Mouse (Mus musculus): Measurements from ENCODE around the gene Tent4b. TPM values are rescaled to one million over a fixed set of nuclear protein-coding genes. Genes with fewer than 3 reads are reported as not detected.

The Tent4b gene
- polyA plus RNA-seq (2014; fragmentation: Nextera tagmentation; extraction: Ambion mirVana) = 12.6 and 12.7 TPM in 2 replicates

GRCm38 (mm10) chr8:88198945-88199571 is at the start of gene Tent4b:
Gene Tent4b (plus strand): TSS chr8:88199213.
- Histone ChIP-seq H3K9ac (ENCODE audit: low read length) (peak within 1 kb of the TSS; percentile 73), H3K4me3 (ENCODE audit: low read depth, low read length) (peak within 1 kb of the TSS; percentile 84), H3K4me1 (replicated peaks; ENCODE audit: control insufficient read depth, insufficient read depth, low read length) (peaks cover 29% of the 10 kb centered on the region), H3K36me3 (ENCODE audit: control insufficient read depth, insufficient read depth, low read length) (0 out of 2 replicates have a peak, but pooled peaks cover 3% of the 10 kb centered on the region), H3K27ac (ENCODE audit: low read depth) (peak within 1 kb of the TSS; percentile 92), H3K4me2 (ENCODE audit: low read length) (peak within 1 kb of the TSS; percentile 88), H3K9me3 (ENCODE audit: control insufficient read depth, low read length) (no peaks in the 10 kb centered on the region), H3K27me3 (replicated peaks; ENCODE audit: control insufficient read depth, insufficient read depth, low read length) (no peaks in the 10 kb centered on the region)
- ATAC-seq (replicated peaks; ENCODE audit: low FRiP score, low TSS enrichment, low read depth) = peak; percentile 95
- peak; percentile 97 for DNase-seq (ENCODE audit: low spot score)
- WGBS = under 1% methylated on average over 81 of the region's 97 CpGs

DNA sequence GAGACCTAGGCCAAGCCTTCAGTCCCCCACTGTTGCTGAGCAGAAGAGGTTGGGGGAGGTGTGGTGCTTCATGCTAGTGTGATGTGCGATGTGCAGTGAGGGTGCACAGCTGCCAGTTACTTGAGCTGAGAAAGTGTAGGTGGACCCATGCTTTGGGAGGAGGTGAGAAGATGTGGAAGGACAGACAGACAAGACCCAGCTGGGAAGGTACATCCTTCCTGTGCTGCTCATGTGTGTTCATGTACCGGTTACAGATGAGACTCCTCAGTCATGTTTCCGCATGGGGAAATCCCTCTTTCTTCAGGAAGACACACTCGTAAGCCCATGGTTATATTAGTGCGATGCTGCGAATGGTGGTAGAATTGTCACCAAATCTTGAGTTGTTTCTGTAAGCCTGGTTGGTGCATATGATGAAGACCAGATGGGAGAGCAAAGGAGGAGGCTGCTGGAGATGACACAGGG is 48.1 kb upstream of the Tent4b start:
- H3K4me1 ChIP-seq (replicated peaks; ENCODE audit: control insufficient read depth, insufficient read depth, low read length) = no peaks in the 10 kb centered on the region
- WGBS = 89% methylated on average over 6 of the region's 6 CpGs
- DNase-seq (ENCODE audit: low spot score) = no peak
- H3K27me3 ChIP-seq (replicated peaks; ENCODE audit: control insufficient read depth, insufficient read depth, low read length) = no peaks in the 10 kb centered on the region
- H3K4me3 ChIP-seq (ENCODE audit: low read depth, low read length) = no peak overlapping the region
- H3K9me3 ChIP-seq (ENCODE audit: control insufficient read depth, low read length) = no peaks in the 10 kb centered on the region
- no peak for ATAC-seq (replicated peaks; ENCODE audit: low FRiP score, low TSS enrichment, low read depth)
- peaks cover 84% of the 10 kb centered on the region for H3K36me3 ChIP-seq (ENCODE audit: control insufficient read depth, insufficient read depth, low read length)
- no peak overlapping the region for H3K4me2 ChIP-seq (ENCODE audit: low read length)
- no peak overlapping the region for H3K9ac ChIP-seq (ENCODE audit: low read length)
- no peak overlapping the region for H3K27ac ChIP-seq (ENCODE audit: low read depth)

DNA sequence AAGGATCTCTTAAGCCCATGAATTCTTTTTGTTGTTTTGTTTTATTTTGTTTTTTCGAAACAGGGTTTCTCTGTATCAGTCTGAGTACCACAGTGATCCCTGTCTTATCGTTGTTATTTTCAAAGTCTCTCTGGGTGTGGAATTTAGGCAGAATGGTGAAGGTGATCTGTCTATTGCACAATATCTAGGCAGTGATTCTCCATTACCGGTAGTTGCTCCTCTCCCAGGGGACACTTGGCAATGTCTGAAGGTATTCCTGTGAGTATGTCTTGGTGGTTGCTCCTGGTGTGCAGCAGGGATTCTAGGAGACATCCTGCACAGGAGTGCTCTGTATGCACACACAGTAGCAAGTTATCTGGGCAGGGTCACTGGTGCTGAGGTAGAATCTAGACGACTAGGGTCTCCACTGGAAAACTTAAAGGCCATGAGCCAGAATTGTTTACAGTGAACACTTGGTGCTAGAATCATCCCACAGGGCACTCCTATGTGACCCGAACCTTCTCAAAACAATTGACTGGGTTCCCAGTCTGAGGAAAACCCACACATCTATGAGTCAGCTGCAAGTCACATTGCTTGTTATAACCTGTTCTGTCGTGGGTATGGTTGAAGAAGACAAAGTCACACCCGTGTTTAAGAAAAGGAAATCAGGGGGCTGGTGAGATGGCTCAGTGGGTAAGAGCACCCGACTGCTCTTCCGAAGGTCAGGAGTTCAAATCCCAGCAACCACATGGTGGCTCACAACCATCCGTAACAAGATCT is 38.6 kb upstream of the Tent4b start:
- ATAC-seq (replicated peaks; ENCODE audit: low FRiP score, low TSS enrichment, low read depth) (no peak), DNase-seq (ENCODE audit: low spot score) (no peak)
- 89% methylated on average over 10 of the region's 10 CpGs for WGBS
- no peak overlapping the region for H3K27ac ChIP-seq (ENCODE audit: low read depth)
- H3K4me2 ChIP-seq (ENCODE audit: low read length) = no peak overlapping the region
- no peaks in the 10 kb centered on the region for H3K27me3 ChIP-seq (replicated peaks; ENCODE audit: control insufficient read depth, insufficient read depth, low read length)
- H3K9ac ChIP-seq (ENCODE audit: low read length) = no peak overlapping the region
- H3K36me3 ChIP-seq (ENCODE audit: control insufficient read depth, insufficient read depth, low read length) = peaks cover 87% of the 10 kb centered on the region
- H3K4me1 ChIP-seq (replicated peaks; ENCODE audit: control insufficient read depth, insufficient read depth, low read length) = no peaks in the 10 kb centered on the region
- no peak overlapping the region for H3K4me3 ChIP-seq (ENCODE audit: low read depth, low read length)
- H3K9me3 ChIP-seq (ENCODE audit: control insufficient read depth, low read length) = no peaks in the 10 kb centered on the region

GRCm38 (mm10) chr8:88161439-88161838 is 37.6 kb upstream of the Tent4b start:
- no peak overlapping the region for H3K4me3 ChIP-seq (ENCODE audit: low read depth, low read length)
- ATAC-seq (replicated peaks; ENCODE audit: low FRiP score, low TSS enrichment, low read depth) (no peak), DNase-seq (ENCODE audit: low spot score) (peak; percentile 84)
- 73% methylated on average over 5 of the region's 5 CpGs for WGBS
- H3K4me1 ChIP-seq (replicated peaks; ENCODE audit: control insufficient read depth, insufficient read depth, low read length) = no peaks in the 10 kb centered on the region
- H3K27ac ChIP-seq (ENCODE audit: low read depth) = no peak overlapping the region
- H3K36me3 ChIP-seq (ENCODE audit: control insufficient read depth, insufficient read depth, low read length) = peaks cover 87% of the 10 kb centered on the region
- no peak overlapping the region for H3K9ac ChIP-seq (ENCODE audit: low read length)
- H3K27me3 ChIP-seq (replicated peaks; ENCODE audit: control insufficient read depth, insufficient read depth, low read length) = no peaks in the 10 kb centered on the region
- no peak overlapping the region for H3K4me2 ChIP-seq (ENCODE audit: low read length)
- H3K9me3 ChIP-seq (ENCODE audit: control insufficient read depth, low read length) = no peaks in the 10 kb centered on the region

GRCm38 (mm10) chr8:88175264-88175663 is 23.7 kb upstream of the Tent4b start:
- DNase-seq (ENCODE audit: low spot score) (no peak), ATAC-seq (replicated peaks; ENCODE audit: low FRiP score, low TSS enrichment, low read depth) (no peak)
- no peak overlapping the region for H3K27ac ChIP-seq (ENCODE audit: low read depth)
- no peaks in the 10 kb centered on the region for H3K27me3 ChIP-seq (replicated peaks; ENCODE audit: control insufficient read depth, insufficient read depth, low read length)
- H3K4me2 ChIP-seq (ENCODE audit: low read length) = no peak overlapping the region
- no peak overlapping the region for H3K9ac ChIP-seq (ENCODE audit: low read length)
- 91% methylated on average over 7 of the region's 7 CpGs for WGBS
- H3K4me1 ChIP-seq (replicated peaks; ENCODE audit: control insufficient read depth, insufficient read depth, low read length) = no peaks in the 10 kb centered on the region
- peaks cover 19% of the 10 kb centered on the region for H3K36me3 ChIP-seq (ENCODE audit: control insufficient read depth, insufficient read depth, low read length)
- H3K4me3 ChIP-seq (ENCODE audit: low read depth, low read length) = no peak overlapping the region
- H3K9me3 ChIP-seq (ENCODE audit: control insufficient read depth, low read length) = no peaks in the 10 kb centered on the region

GRCm38 (mm10) chr8:88177291-88177690 is 21.7 kb upstream of the Tent4b start:
- H3K36me3 ChIP-seq (ENCODE audit: control insufficient read depth, insufficient read depth, low read length) = peaks cover under 1% of the 10 kb centered on the region; the same call in 1 of the 2 replicates
- ATAC-seq (replicated peaks; ENCODE audit: low FRiP score, low TSS enrichment, low read depth) = no peak
- DNase-seq (ENCODE audit: low spot score) = no peak
- no peak overlapping the region for H3K4me2 ChIP-seq (ENCODE audit: low read length)
- no peaks in the 10 kb centered on the region for H3K9me3 ChIP-seq (ENCODE audit: control insufficient read depth, low read length)
- no peaks in the 10 kb centered on the region for H3K27me3 ChIP-seq (replicated peaks; ENCODE audit: control insufficient read depth, insufficient read depth, low read length)
- no peak overlapping the region for H3K4me3 ChIP-seq (ENCODE audit: low read depth, low read length)
- H3K27ac ChIP-seq (ENCODE audit: low read depth) = no peak overlapping the region
- no peak overlapping the region for H3K9ac ChIP-seq (ENCODE audit: low read length)
- WGBS = 91% methylated on average over 8 of the region's 8 CpGs
- H3K4me1 ChIP-seq (replicated peaks; ENCODE audit: control insufficient read depth, insufficient read depth, low read length) = no peaks in the 10 kb centered on the region

DNA sequence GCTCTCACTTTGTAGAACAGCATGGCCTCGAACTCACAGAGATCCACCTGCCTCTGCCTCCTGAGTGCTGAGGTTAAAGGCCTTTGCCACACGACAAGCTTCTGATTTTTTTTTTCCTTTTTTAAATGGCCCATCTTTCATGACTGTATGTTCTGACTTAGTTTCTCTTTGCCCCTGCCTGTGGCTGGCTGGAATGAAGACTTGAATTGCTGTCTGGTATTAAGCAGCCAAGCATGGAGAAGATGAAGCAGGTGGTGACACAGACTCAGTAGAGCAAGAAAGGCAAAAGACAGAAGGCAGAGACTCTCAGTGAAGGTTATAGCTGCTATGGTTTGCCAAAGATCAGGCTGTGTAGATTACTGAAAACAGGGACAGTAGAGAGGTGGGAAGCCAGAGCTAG is 15.9 kb upstream of the Tent4b start:
- Histone ChIP-seq H3K36me3 (ENCODE audit: control insufficient read depth, insufficient read depth, low read length) (no peaks in the 10 kb centered on the region), H3K27ac (ENCODE audit: low read depth) (no peak overlapping the region), H3K27me3 (replicated peaks; ENCODE audit: control insufficient read depth, insufficient read depth, low read length) (no peaks in the 10 kb centered on the region), H3K9me3 (ENCODE audit: control insufficient read depth, low read length) (no peaks in the 10 kb centered on the region), H3K4me3 (ENCODE audit: low read depth, low read length) (no peak overlapping the region), H3K4me2 (ENCODE audit: low read length) (no peak overlapping the region), H3K9ac (ENCODE audit: low read length) (no peak overlapping the region), H3K4me1 (replicated peaks; ENCODE audit: control insufficient read depth, insufficient read depth, low read length) (no peaks in the 10 kb centered on the region)
- WGBS = 85% methylated on average over 2 of the region's 2 CpGs
- DNase-seq (ENCODE audit: low spot score) (no peak), ATAC-seq (replicated peaks; ENCODE audit: low FRiP score, low TSS enrichment, low read depth) (no peak)

- H3K27me3 ChIP-seq (replicated peaks; ENCODE audit: control insufficient read depth, insufficient read depth, low read length) = no peaks in the 10 kb centered on the region
- H3K4me3 ChIP-seq (ENCODE audit: low read depth, low read length) = no peak overlapping the region
- no peak overlapping the region for H3K9ac ChIP-seq (ENCODE audit: low read length)
- H3K36me3 ChIP-seq (ENCODE audit: control insufficient read depth, insufficient read depth, low read length) = no peaks in the 10 kb centered on the region
- no peak overlapping the region for H3K27ac ChIP-seq (ENCODE audit: low read depth)
- 86% methylated on average over 1 of the region's 1 CpGs for WGBS
- DNase-seq (ENCODE audit: low spot score) (no peak), ATAC-seq (replicated peaks; ENCODE audit: low FRiP score, low TSS enrichment, low read depth) (no peak)
- H3K9me3 ChIP-seq (ENCODE audit: control insufficient read depth, low read length) = no peaks in the 10 kb centered on the region
- no peak overlapping the region for H3K4me2 ChIP-seq (ENCODE audit: low read length)
- no peaks in the 10 kb centered on the region for H3K4me1 ChIP-seq (replicated peaks; ENCODE audit: control insufficient read depth, insufficient read depth, low read length)
Measured at GRCm38 (mm10) chr8:88184914-88185313, 14.1 kb upstream of the Tent4b start.

All from intestine, embryonic 14.5 days (tissue).